Mouse (Mus musculus) erythroblast, embryonic 14.5 days (primary cell): ENCODE results near the gene Lysmd2.

ENCODE experiments used
- GATA1 ChIP-seq: IDR thresholded peaks from 2 replicates; pipeline ENCODE4 v1.6.1; 2012; ENCODE audit warnings: low read length, inconsistent platforms, mixed read lengths
- TAL1 ChIP-seq: IDR thresholded peaks from 3 replicates; pipeline ENCODE4 v1.6.1; 2012; ENCODE audit warnings: low read length, inconsistent platforms, mixed read lengths

DNA sequence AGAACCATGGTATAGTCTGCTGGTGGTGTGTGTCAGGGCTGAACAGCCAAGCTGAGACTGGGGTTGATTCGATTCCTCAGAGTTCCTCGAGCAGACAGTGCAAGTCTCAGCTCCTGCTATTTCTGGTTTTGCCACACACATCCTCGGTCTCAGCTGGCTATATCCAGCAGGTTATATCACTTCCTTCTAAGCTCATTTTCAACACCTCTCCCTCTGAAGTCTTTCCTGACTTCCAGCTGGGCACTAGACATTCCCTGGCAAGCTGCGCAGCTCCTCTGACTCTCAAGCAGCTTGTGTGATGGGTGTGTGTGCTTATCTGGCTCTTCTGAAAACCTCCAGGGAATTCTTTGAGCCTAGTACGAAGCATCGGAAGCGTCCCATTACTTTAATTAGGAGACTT, 50.7 kb downstream of the Lysmd2 start:
- no peak for TF ChIP-seq GATA1
- TF ChIP-seq TAL1 = no peak
